Mouse (Mus musculus): ENCODE measurements around the gene Gm10638.

GRCm38 (mm10) chr8:86758651-86759050, 13.2 kb downstream of the Gm10638 start:
- no peak for TF ChIP-seq POLR2A (IDR thresholded peaks at IDR 0.05; ENCODE audit: borderline replicate concordance, insufficient read depth, low read length)
- no peak for TF ChIP-seq CTCF (IDR thresholded peaks at IDR 0.05; ENCODE audit: borderline replicate concordance, insufficient read depth, low read depth, low read length)
